ENCODE assay signal across 8 mouse cellular contexts in genomic region chr11:98796515-98797216, GRCm38 (mm10). TPM values are rescaled to one million over a fixed set of nuclear protein-coding genes. Genes with fewer than 3 reads are reported as not detected.
DNase-seq lines count a peak whose midpoint lies in the region; ATAC-seq and TF ChIP-seq lines count a peak whose summit lies in the region.

No protein-coding gene starts in this region.

- peak overlapping the region; percentile 93 for H3K4me2 ChIP-seq in hindbrain, embryonic 15.5 days

- intact Hi-C loops in left cerebral cortex, postnatal 10 days (cut with DNase I): no loop called here

- H3K4me1 ChIP-seq in hindbrain, embryonic 15.5 days (replicated peaks): peaks cover 32% of the 10 kb centered on the region
- H3K4me1 ChIP-seq in spleen, adult 2 months (ENCODE audit: control insufficient read depth, insufficient read depth, insufficient read length): peaks cover 8% of the 10 kb centered on the region

- peak overlapping the region; percentile 87 for H3K9ac ChIP-seq in hindbrain, embryonic 15.5 days

- TF ChIP-seq POLR2A in spleen, adult 2 months (IDR thresholded peaks at IDR 0.05; ENCODE audit: low read depth, low read length): no peak

- no peaks in the 10 kb centered on the region for H3K9me3 ChIP-seq in hindbrain, embryonic 15.5 days

- H3K4me3 ChIP-seq in hindbrain, embryonic 15.5 days: peak overlapping the region; percentile 98
- H3K4me3 ChIP-seq in spleen, adult 2 months (ENCODE audit: extremely low read depth, insufficient read depth, insufficient read length): peak overlapping the region; percentile 95

- H3K27ac ChIP-seq in hindbrain, embryonic 15.5 days (replicated peaks): peak overlapping the region; percentile 99
- H3K27ac ChIP-seq in spleen, adult 2 months (ENCODE audit: insufficient read depth, low read length): peak overlapping the region; percentile 96

- peaks cover 28% of the 10 kb centered on the region for H3K36me3 ChIP-seq in hindbrain, embryonic 15.5 days
- peaks cover 13% of the 10 kb centered on the region for H3K36me3 ChIP-seq in spleen, adult 2 months (ENCODE audit: control insufficient read depth, insufficient read depth, low read length)

- H3K27me3 ChIP-seq in hindbrain, embryonic 15.5 days: no peaks in the 10 kb centered on the region
- no peaks in the 10 kb centered on the region for H3K27me3 ChIP-seq in spleen, adult 2 months (ENCODE audit: control insufficient read depth, insufficient read depth, low read length)

- WGBS in hindbrain, embryonic 15.5 days: 4% methylated on average over 23 of the region's 23 CpGs
- 2% methylated on average over 23 of the region's 23 CpGs for WGBS in spleen, adult 2 months

- DNase-seq in left cerebral cortex, adult 18-20 months (ENCODE audit: low spot score in 2 of 2): peak; percentile 70 to 73
- DNase-seq in left cerebral cortex, adult 11 months (ENCODE audit: low spot score): no peak
- peak; percentile 92 to 93 for DNase-seq in cerebellum, postnatal 10 days
- peak; percentile 77 to 81 for DNase-seq in frontal cortex, postnatal 36 days (ENCODE audit: low spot score in 2 of 2)
- DNase-seq in left cerebral cortex, postnatal 10 days (ENCODE audit: extremely low spot score in 1 of 2, low spot score in 2 of 2): peak; percentile 75 to 84
- DNase-seq in spleen, adult 2 months (ENCODE audit: low read depth in 1 of 2, low spot score in 2 of 2): peak in 1 of 2 experiments; percentile 61

- TF ChIP-seq CTCF in spleen, adult 2 months (IDR thresholded peaks at IDR 0.05; ENCODE audit: extremely low read depth, insufficient read depth, insufficient read length, insufficient replicate concordance): no peak

- ATAC-seq in hindbrain, embryonic 15.5 days (ENCODE audit: low FRiP score, low read depth): peak; percentile 70
- 0 out of 2 replicates have a peak, but pooled peaks have one; percentile 10 for ATAC-seq in megakaryocyte-erythroid progenitor cell, adult 5-6 weeks (replicated peaks; ENCODE audit: low FRiP score, low TSS enrichment, poor library complexity, severe bottlenecking)

RNA-seq across cellular contexts. Expression of gene Msl1, which starts 1.4 kb away (rescaled TPM):
- total RNA-seq in left cerebral cortex, adult 18-20 months (2021): 100 to 1,000 TPM; 182 to 185 TPM
- polyA plus RNA-seq in hindbrain, embryonic 15.5 days (2015; fragmentation: Nextera tagmentation; extraction: Ambion mirVana): 31.7 and 33.1 TPM in 2 replicates
- total RNA-seq in left cerebral cortex, postnatal 10 days (2021): 100 to 1,000 TPM; 162 to 177 TPM
- total RNA-seq in megakaryocyte-erythroid progenitor cell, adult 5-6 weeks (2014; fragmentation: Nextera tagmentation): 58.6 and 74.8 TPM in 2 replicates
- total RNA-seq in megakaryocyte-erythroid progenitor cell, adult 5-6 weeks (2017): 57.8 and 68.3 TPM in 2 replicates
- polyA plus RNA-seq in spleen, adult 2 months (2012; rRNA removed): 23.3 and 41.2 TPM in 2 replicates

RNA-seq across cellular contexts. Expression of gene Casc3, which starts 8.0 kb away (rescaled TPM):
- 10 to 100 TPM; 53.0 to 57.3 TPM for total RNA-seq in left cerebral cortex, adult 18-20 months (2021)
- 49.4 and 54.2 TPM in 2 replicates for polyA plus RNA-seq in hindbrain, embryonic 15.5 days (2015; fragmentation: Nextera tagmentation; extraction: Ambion mirVana)
- 10 to 100 TPM; 52.3 to 55.8 TPM for total RNA-seq in left cerebral cortex, postnatal 10 days (2021)
- 47.6 and 51.8 TPM in 2 replicates for total RNA-seq in megakaryocyte-erythroid progenitor cell, adult 5-6 weeks (2014; fragmentation: Nextera tagmentation)
- 37.4 and 53.5 TPM in 2 replicates for total RNA-seq in megakaryocyte-erythroid progenitor cell, adult 5-6 weeks (2017)
- polyA plus RNA-seq in spleen, adult 2 months (2012; rRNA removed): 30.2 and 32.6 TPM in 2 replicates

RNA-seq across cellular contexts. Expression of gene Nr1d1, which starts 21.5 kb away (rescaled TPM):
- total RNA-seq in left cerebral cortex, adult 18-20 months (2021): 100 to 1,000 TPM in 1 of 2 experiments, 10 to 100 TPM in 1; 87.2 to 122 TPM
- 3.9 and 4.3 TPM in 2 replicates for polyA plus RNA-seq in hindbrain, embryonic 15.5 days (2015; fragmentation: Nextera tagmentation; extraction: Ambion mirVana)
- total RNA-seq in left cerebral cortex, postnatal 10 days (2021): 10 to 100 TPM; 63.3 to 70.5 TPM
- 4.1 and 8.0 TPM in 2 replicates for total RNA-seq in megakaryocyte-erythroid progenitor cell, adult 5-6 weeks (2014; fragmentation: Nextera tagmentation)
- 0.34 and 1.3 TPM in 2 replicates for total RNA-seq in megakaryocyte-erythroid progenitor cell, adult 5-6 weeks (2017)
- polyA plus RNA-seq in spleen, adult 2 months (2012; rRNA removed): 27.7 and 29.0 TPM in 2 replicates

RNA-seq across cellular contexts. Expression of gene Rapgefl1, which starts 39.9 kb away (rescaled TPM):
- 100 to 1,000 TPM; 133 to 139 TPM for total RNA-seq in left cerebral cortex, adult 18-20 months (2021)
- polyA plus RNA-seq in hindbrain, embryonic 15.5 days (2015; fragmentation: Nextera tagmentation; extraction: Ambion mirVana): 10.5 and 13.1 TPM in 2 replicates
- 100 to 1,000 TPM; 121 to 122 TPM for total RNA-seq in left cerebral cortex, postnatal 10 days (2021)
- 2.2 TPM in 1 of 2 replicates, not detected in the other for total RNA-seq in megakaryocyte-erythroid progenitor cell, adult 5-6 weeks (2014; fragmentation: Nextera tagmentation)
- 1.7 TPM in 1 of 2 replicates, not detected in the other for total RNA-seq in megakaryocyte-erythroid progenitor cell, adult 5-6 weeks (2017)
- 1.9 and 3.3 TPM in 2 replicates for polyA plus RNA-seq in spleen, adult 2 months (2012; rRNA removed)

RNA-seq across cellular contexts. Expression of gene Thra, which starts 56.2 kb away (rescaled TPM):
- total RNA-seq in left cerebral cortex, adult 18-20 months (2021): 100 to 1,000 TPM; 708 to 832 TPM
- polyA plus RNA-seq in hindbrain, embryonic 15.5 days (2015; fragmentation: Nextera tagmentation; extraction: Ambion mirVana): 136 and 138 TPM in 2 replicates
- 1,000 to 10,000 TPM; 1,115 to 1,123 TPM for total RNA-seq in left cerebral cortex, postnatal 10 days (2021)
- total RNA-seq in megakaryocyte-erythroid progenitor cell, adult 5-6 weeks (2014; fragmentation: Nextera tagmentation): 47.5 and 51.0 TPM in 2 replicates
- 20.4 and 23.3 TPM in 2 replicates for total RNA-seq in megakaryocyte-erythroid progenitor cell, adult 5-6 weeks (2017)
- polyA plus RNA-seq in spleen, adult 2 months (2012; rRNA removed): 19.8 and 20.7 TPM in 2 replicates

Comparison
In these comparisons a context has a peak if more than half of its experiments do, and no peak if none do; other contexts are left out.
1. RNA of gene Nr1d1, which starts 21.5 kb away (total RNA-seq): 87.2 to 122 TPM in left cerebral cortex, adult 18-20 months and 63.3 to 70.5 TPM in left cerebral cortex, postnatal 10 days; 0.34 to 8.0 TPM in megakaryocyte-erythroid progenitor cell, adult 5-6 weeks; every median in the first group is over 4 times any median in the second.